Mouse (Mus musculus): ENCODE data around the gene Gm28308. TPM values are rescaled to one million over a fixed set of nuclear protein-coding genes. Genes with fewer than 3 reads are reported as not detected.

The Gm28308 gene
- polyA plus RNA-seq, 1 experiment from 2014 or later = not detected

- Histone ChIP-seq H3K27me3 (ENCODE audit: insufficient read depth, low read length) (peaks cover 81% of the 10 kb centered on the region), H3K9me3 (ENCODE audit: low read length) (no peaks in the 10 kb centered on the region), H3K4me2 (ENCODE audit: low read depth, low read length) (peak overlapping the region; percentile 51), H3K4me3 (ENCODE audit: low read depth, low read length) (peak overlapping the region; percentile 41), H3K36me3 (replicated peaks; ENCODE audit: insufficient read depth, low read length) (no peaks in the 10 kb centered on the region), H3K9ac (replicated peaks) (peak overlapping the region; percentile 30; the same call in 1 of the 2 replicates), H3K4me1 (ENCODE audit: insufficient read depth) (peaks cover 3% of the 10 kb centered on the region; the same call in 1 of the 2 replicates), H3K27ac (ENCODE audit: low read depth) (peak overlapping the region; percentile 78)
- TF ChIP-seq CTCF (IDR thresholded peaks at IDR 0.05; ENCODE audit: low read depth) = no peak
- TF ChIP-seq EP300 (IDR thresholded peaks at IDR 0.05; ENCODE audit: low read depth) = no peak
- ATAC-seq = peak; percentile 29; the same call in 1 of the 2 replicates
- under 1% methylated on average over 16 of the region's 35 CpGs for WGBS (ENCODE audit: insufficient replicate concordance)
- DNase-seq = no peak
These were observed 37.3 kb downstream of the Gm28308 start for GRCm38 (mm10) chr6:52175864-52176263.

- 0 out of 2 replicates have a peak, but pooled peaks have one; percentile 14 for ATAC-seq
- no peaks in the 10 kb centered on the region for H3K36me3 ChIP-seq (replicated peaks; ENCODE audit: insufficient read depth, low read length)
- H3K4me3 ChIP-seq (ENCODE audit: low read depth, low read length) = peak overlapping the region; percentile 41
- peak overlapping the region; percentile 30; the same call in 1 of the 2 replicates for H3K9ac ChIP-seq (replicated peaks)
- H3K9me3 ChIP-seq (ENCODE audit: low read length) = no peaks in the 10 kb centered on the region
- WGBS (ENCODE audit: insufficient replicate concordance) = 10% methylated on average over 40 of the region's 41 CpGs
- H3K4me1 ChIP-seq (ENCODE audit: insufficient read depth) = peaks cover 3% of the 10 kb centered on the region; the same call in 1 of the 2 replicates
- TF ChIP-seq CTCF (IDR thresholded peaks at IDR 0.05; ENCODE audit: low read depth) = no peak
- TF ChIP-seq EP300 (IDR thresholded peaks at IDR 0.05; ENCODE audit: low read depth) = no peak
- peak overlapping the region; percentile 51 for H3K4me2 ChIP-seq (ENCODE audit: low read depth, low read length)
- H3K27ac ChIP-seq (ENCODE audit: low read depth) = peak overlapping the region; percentile 78
- peaks cover 86% of the 10 kb centered on the region for H3K27me3 ChIP-seq (ENCODE audit: insufficient read depth, low read length)
- DNase-seq = no peak
These were observed 38.0 kb downstream of the Gm28308 start for GRCm38 (mm10) chr6:52174968-52175751.

GRCm38 (mm10) chr6:52173648-52174047, 39.5 kb downstream of the Gm28308 start:
- ATAC-seq (no peak), DNase-seq (no peak)
- Histone ChIP-seq H3K27me3 (ENCODE audit: insufficient read depth, low read length) (peaks cover 86% of the 10 kb centered on the region), H3K36me3 (replicated peaks; ENCODE audit: insufficient read depth, low read length) (no peaks in the 10 kb centered on the region), H3K4me1 (ENCODE audit: insufficient read depth) (peaks cover 3% of the 10 kb centered on the region; the same call in 1 of the 2 replicates), H3K4me2 (ENCODE audit: low read depth, low read length) (no peak overlapping the region), H3K9ac (replicated peaks) (no peak overlapping the region), H3K27ac (ENCODE audit: low read depth) (no peak overlapping the region), H3K9me3 (ENCODE audit: low read length) (no peaks in the 10 kb centered on the region), H3K4me3 (ENCODE audit: low read depth, low read length) (no peak overlapping the region)
- no peak for TF ChIP-seq CTCF (IDR thresholded peaks at IDR 0.05; ENCODE audit: low read depth)
- TF ChIP-seq EP300 (IDR thresholded peaks at IDR 0.05; ENCODE audit: low read depth) = no peak
- WGBS (ENCODE audit: insufficient replicate concordance) = 27% methylated on average over 4 of the region's 4 CpGs

- H3K9me3 ChIP-seq (ENCODE audit: low read length) = no peaks in the 10 kb centered on the region
- 0 out of 2 replicates have a peak overlapping the region, but pooled peaks have one; percentile 39 for H3K27ac ChIP-seq (ENCODE audit: low read depth)
- H3K4me2 ChIP-seq (ENCODE audit: low read depth, low read length) = peak overlapping the region; percentile 45
- 19% methylated on average over 35 of the region's 35 CpGs for WGBS (ENCODE audit: insufficient replicate concordance)
- H3K9ac ChIP-seq (replicated peaks) = no peak overlapping the region
- H3K4me3 ChIP-seq (ENCODE audit: low read depth, low read length) = no peak overlapping the region
- H3K27me3 ChIP-seq (ENCODE audit: insufficient read depth, low read length) = peaks cover 90% of the 10 kb centered on the region
- ATAC-seq (peak; percentile 54), DNase-seq (peak; percentile 76)
- H3K4me1 ChIP-seq (ENCODE audit: insufficient read depth) = peaks cover 3% of the 10 kb centered on the region; the same call in 1 of the 2 replicates
- no peaks in the 10 kb centered on the region for H3K36me3 ChIP-seq (replicated peaks; ENCODE audit: insufficient read depth, low read length)
- TF ChIP-seq CTCF (IDR thresholded peaks at IDR 0.05; ENCODE audit: low read depth) (no peak), EP300 (IDR thresholded peaks at IDR 0.05; ENCODE audit: low read depth) (no peak)
These were observed 40.6 kb downstream of the Gm28308 start for GRCm38 (mm10) chr6:52172501-52172900.

GRCm38 (mm10) chr6:52171938-52172337, 41.2 kb downstream of the Gm28308 start:
- DNase-seq = no peak

GRCm38 (mm10) chr6:52171331-52171730, 41.8 kb downstream of the Gm28308 start:
- Histone ChIP-seq H3K4me1 (ENCODE audit: insufficient read depth) (peaks cover 3% of the 10 kb centered on the region; the same call in 1 of the 2 replicates), H3K27me3 (ENCODE audit: insufficient read depth, low read length) (peaks cover 90% of the 10 kb centered on the region), H3K27ac (ENCODE audit: low read depth) (0 out of 2 replicates have a peak overlapping the region, but pooled peaks have one; percentile 37), H3K4me3 (ENCODE audit: low read depth, low read length) (no peak overlapping the region), H3K36me3 (replicated peaks; ENCODE audit: insufficient read depth, low read length) (no peaks in the 10 kb centered on the region), H3K9ac (replicated peaks) (no peak overlapping the region), H3K4me2 (ENCODE audit: low read depth, low read length) (no peak overlapping the region), H3K9me3 (ENCODE audit: low read length) (no peaks in the 10 kb centered on the region)
- no peak for ATAC-seq
- TF ChIP-seq EP300 (IDR thresholded peaks at IDR 0.05; ENCODE audit: low read depth) = no peak
- TF ChIP-seq CTCF (IDR thresholded peaks at IDR 0.05; ENCODE audit: low read depth) = no peak
- no peak for DNase-seq
- 41% methylated on average over 4 of the region's 4 CpGs for WGBS (ENCODE audit: insufficient replicate concordance)

More at GRCm38 (mm10) chr6:52171938-52172337, 41.2 kb downstream of the Gm28308 start:
- Histone ChIP-seq H3K9ac (replicated peaks) (no peak overlapping the region), H3K9me3 (ENCODE audit: low read length) (no peaks in the 10 kb centered on the region), H3K4me1 (ENCODE audit: insufficient read depth) (peaks cover 3% of the 10 kb centered on the region; the same call in 1 of the 2 replicates), H3K27ac (ENCODE audit: low read depth) (0 out of 2 replicates have a peak overlapping the region, but pooled peaks have one; percentile 22), H3K4me3 (ENCODE audit: low read depth, low read length) (no peak overlapping the region), H3K4me2 (ENCODE audit: low read depth, low read length) (peak overlapping the region; percentile 45; the same call in 1 of the 2 replicates), H3K27me3 (ENCODE audit: insufficient read depth, low read length) (peaks cover 90% of the 10 kb centered on the region), H3K36me3 (replicated peaks; ENCODE audit: insufficient read depth, low read length) (no peaks in the 10 kb centered on the region)
- no peak for TF ChIP-seq CTCF (IDR thresholded peaks at IDR 0.05; ENCODE audit: low read depth)
- TF ChIP-seq EP300 (IDR thresholded peaks at IDR 0.05; ENCODE audit: low read depth) = no peak
- 51% methylated on average over 7 of the region's 7 CpGs for WGBS (ENCODE audit: insufficient replicate concordance)
- no peak for ATAC-seq
